34 mouse cellular contexts compared by ENCODE assay signal in the genomic region with DNA sequence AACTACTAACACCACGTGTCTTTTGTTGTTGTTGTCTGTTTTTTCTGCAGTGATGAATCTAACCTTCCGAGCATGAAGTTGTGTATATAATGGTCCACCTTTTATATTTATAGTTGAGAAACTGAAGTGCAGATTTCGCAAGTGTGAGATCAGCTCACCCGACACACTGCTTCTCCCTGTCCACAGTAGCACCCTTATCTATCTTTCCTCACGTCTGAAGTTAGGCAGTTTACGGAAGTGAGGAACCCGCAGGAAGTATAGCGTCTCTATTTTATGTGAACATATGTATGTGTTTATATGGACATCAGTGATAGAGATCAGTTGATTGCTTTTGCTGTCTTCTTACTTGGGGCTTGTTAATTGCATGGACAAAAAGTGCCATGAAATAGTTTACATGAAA. TPM values are rescaled to one million over a fixed set of nuclear protein-coding genes. Genes with fewer than 3 reads are reported as not detected.
DNase-seq lines count a peak whose midpoint lies in the region; ATAC-seq lines count a peak whose summit lies in the region.
"Had no signal": no experiment of that assay in that cellular context is flagged by ENCODE, and none has a peak within 500 bp of the region (broad histone marks: within the 10 kb centered on the region; RNA-seq: fewer than 3 reads in every experiment).

No protein-coding gene starts in this region.

- intact Hi-C loops in heart, postnatal 25 days (cut with DNase I): no loop called here
- intact Hi-C loops in heart, postnatal 10 days (cut with DNase I): no loop called here

- H3K4me1 ChIP-seq in heart, embryonic 11.5 days (ENCODE audit: control insufficient read depth, insufficient read depth, low read length): peaks cover 10% of the 10 kb centered on the region
- peaks cover 12% of the 10 kb centered on the region; the same call in 1 of the 2 replicates for H3K4me1 ChIP-seq in heart, embryonic 16.5 days (ENCODE audit: control insufficient read depth, insufficient read depth, low read length)
- no peaks in the 10 kb centered on the region for H3K4me1 ChIP-seq in midbrain, embryonic 11.5 days (ENCODE audit: control insufficient read depth, insufficient read depth, low read length)
- no peaks in the 10 kb centered on the region for H3K4me1 ChIP-seq in midbrain, embryonic 15.5 days
- no peaks in the 10 kb centered on the region for H3K4me1 ChIP-seq in forebrain, embryonic 10.5 days
- H3K4me1 ChIP-seq: embryonic facial prominence, embryonic 13.5 days; hindbrain, embryonic 12.5 days; intestine, embryonic 15.5 days; limb, embryonic 12.5 days; neural tube, embryonic 15.5 days had no signal

- WGBS in heart, embryonic 11.5 days (ENCODE audit: insufficient replicate concordance): 33% methylated on average over 8 of the region's 8 CpGs
- 33% methylated on average over 8 of the region's 8 CpGs for WGBS in heart, embryonic 16.5 days
- WGBS in midbrain, embryonic 11.5 days: 91% methylated on average over 8 of the region's 8 CpGs
- WGBS in midbrain, embryonic 15.5 days: 92% methylated on average over 8 of the region's 8 CpGs
- 92% methylated on average over 8 of the region's 8 CpGs for WGBS in forebrain, embryonic 10.5 days

- no peaks in the 10 kb centered on the region for H3K9me3 ChIP-seq in heart, embryonic 11.5 days (replicated peaks; ENCODE audit: control insufficient read depth, low read length)
- H3K9me3 ChIP-seq in heart, embryonic 16.5 days (replicated peaks; ENCODE audit: control insufficient read depth, low read length): no peaks in the 10 kb centered on the region
- no peaks in the 10 kb centered on the region for H3K9me3 ChIP-seq in midbrain, embryonic 11.5 days (ENCODE audit: control insufficient read depth, low read length)
- no peaks in the 10 kb centered on the region for H3K9me3 ChIP-seq in midbrain, embryonic 15.5 days
- H3K9me3 ChIP-seq in forebrain, embryonic 10.5 days: no peaks in the 10 kb centered on the region
- H3K9me3 ChIP-seq: embryonic facial prominence, embryonic 13.5 days; hindbrain, embryonic 12.5 days; intestine, embryonic 15.5 days; limb, embryonic 12.5 days; neural tube, embryonic 15.5 days had no signal

- no peak overlapping the region for H3K27ac ChIP-seq in heart, embryonic 11.5 days (ENCODE audit: low read depth, low read length)
- no peak overlapping the region for H3K27ac ChIP-seq in heart, embryonic 16.5 days (ENCODE audit: low read length)
- H3K27ac ChIP-seq in midbrain, embryonic 11.5 days (ENCODE audit: low read depth, low read length): no peak overlapping the region
- no peak overlapping the region for H3K27ac ChIP-seq in midbrain, embryonic 15.5 days
- H3K27ac ChIP-seq in forebrain, embryonic 10.5 days: no peak overlapping the region
- H3K27ac ChIP-seq: embryonic facial prominence, embryonic 13.5 days; hindbrain, embryonic 12.5 days; hindbrain, postnatal 0 days; intestine, embryonic 15.5 days; layer of hippocampus, adult 2 months; left cerebral cortex, adult 2 months; limb, embryonic 12.5 days; liver, embryonic 14.5 days; neural tube, embryonic 15.5 days had no signal

- H3K4me3 ChIP-seq in heart, embryonic 11.5 days (ENCODE audit: low read depth, low read length): no peak overlapping the region
- peak overlapping the region; percentile 8; the same call in 1 of the 2 replicates for H3K4me3 ChIP-seq in heart, embryonic 16.5 days (ENCODE audit: low read length)
- H3K4me3 ChIP-seq in midbrain, embryonic 11.5 days (ENCODE audit: low read depth, low read length): no peak overlapping the region
- no peak overlapping the region for H3K4me3 ChIP-seq in midbrain, embryonic 15.5 days
- H3K4me3 ChIP-seq in forebrain, embryonic 10.5 days: no peak overlapping the region
- H3K4me3 ChIP-seq: embryonic facial prominence, embryonic 13.5 days; hindbrain, embryonic 12.5 days; intestine, embryonic 15.5 days; layer of hippocampus, adult 2 months; left cerebral cortex, adult 2 months; limb, embryonic 12.5 days; neural tube, embryonic 15.5 days had no signal

- no peaks in the 10 kb centered on the region for H3K36me3 ChIP-seq in heart, embryonic 11.5 days (ENCODE audit: control insufficient read depth, insufficient read depth, low read length)
- H3K36me3 ChIP-seq in heart, embryonic 16.5 days (ENCODE audit: control insufficient read depth, insufficient read depth): no peaks in the 10 kb centered on the region
- H3K36me3 ChIP-seq in midbrain, embryonic 11.5 days (ENCODE audit: control insufficient read depth, insufficient read depth, low read length): no peaks in the 10 kb centered on the region
- no peaks in the 10 kb centered on the region for H3K36me3 ChIP-seq in midbrain, embryonic 15.5 days (replicated peaks)
- H3K36me3 ChIP-seq in forebrain, embryonic 10.5 days (replicated peaks): no peaks in the 10 kb centered on the region
- H3K36me3 ChIP-seq: embryonic facial prominence, embryonic 13.5 days; hindbrain, embryonic 12.5 days; intestine, embryonic 15.5 days; limb, embryonic 12.5 days; neural tube, embryonic 15.5 days had no signal

- peak overlapping the region; percentile 2; the same call in 1 of the 2 replicates for H3K4me2 ChIP-seq in heart, embryonic 11.5 days
- peak overlapping the region; percentile 49 for H3K4me2 ChIP-seq in heart, embryonic 16.5 days (ENCODE audit: low read depth, low read length)
- H3K4me2 ChIP-seq in midbrain, embryonic 11.5 days: no peak overlapping the region
- H3K4me2 ChIP-seq in midbrain, embryonic 15.5 days: no peak overlapping the region
- H3K4me2 ChIP-seq: embryonic facial prominence, embryonic 13.5 days; hindbrain, embryonic 12.5 days; intestine, embryonic 15.5 days; limb, embryonic 12.5 days; lung, embryonic 14.5 days; neural tube, embryonic 15.5 days had no signal

- no peak overlapping the region for H3K9ac ChIP-seq in heart, embryonic 11.5 days (ENCODE audit: low read depth, low read length)
- no peak overlapping the region for H3K9ac ChIP-seq in heart, embryonic 16.5 days (ENCODE audit: low read length)
- no peak overlapping the region for H3K9ac ChIP-seq in midbrain, embryonic 11.5 days (ENCODE audit: low read length)
- no peak overlapping the region for H3K9ac ChIP-seq in midbrain, embryonic 15.5 days
- H3K9ac ChIP-seq: embryonic facial prominence, embryonic 13.5 days; hindbrain, embryonic 12.5 days; intestine, embryonic 15.5 days; limb, embryonic 12.5 days; liver, embryonic 14.5 days; lung, embryonic 14.5 days; neural tube, embryonic 15.5 days had no signal

- DNase-seq in heart, postnatal 25 days (ENCODE audit: low spot score): no peak
- DNase-seq in heart, postnatal 10 days: no peak
- DNase-seq in midbrain, embryonic 11.5 days (ENCODE audit: low spot score, missing footprints): peak; percentile 19
- no peak for DNase-seq in forebrain, embryonic 10.5 days (ENCODE audit: extremely low spot score, low spot score)
- DNase-seq: adrenal gland, postnatal 25 days; cerebellum, adult 11-12 months; cerebellum, adult 9-11 months; kidney, adult 2 months; kidney, postnatal 36 days; lung, postnatal 36 days; midbrain, embryonic 14.5 days; retina, postnatal 1 day; right cerebral cortex, postnatal 14 days had no signal

- no peaks in the 10 kb centered on the region for H3K27me3 ChIP-seq in heart, embryonic 11.5 days (ENCODE audit: control insufficient read depth, insufficient read depth, low read length)
- H3K27me3 ChIP-seq in heart, embryonic 16.5 days (ENCODE audit: control insufficient read depth, insufficient read depth, low read length): no peaks in the 10 kb centered on the region
- H3K27me3 ChIP-seq in midbrain, embryonic 11.5 days (ENCODE audit: control insufficient read depth, insufficient read depth, low read length): no peaks in the 10 kb centered on the region
- H3K27me3 ChIP-seq in midbrain, embryonic 15.5 days (replicated peaks): no peaks in the 10 kb centered on the region
- no peaks in the 10 kb centered on the region for H3K27me3 ChIP-seq in forebrain, embryonic 10.5 days (ENCODE audit: poor library complexity, severe bottlenecking)
- H3K27me3 ChIP-seq: embryonic facial prominence, embryonic 13.5 days; hindbrain, embryonic 12.5 days; intestine, embryonic 15.5 days; limb, embryonic 12.5 days; neural tube, embryonic 15.5 days had no signal

- ATAC-seq in heart, embryonic 11.5 days (replicated peaks; ENCODE audit: insufficient number of reproducible peaks, low FRiP score, low TSS enrichment): no peak
- ATAC-seq in heart, embryonic 16.5 days (replicated peaks; ENCODE audit: extremely low read depth, insufficient read depth, low FRiP score): no peak
- no peak for ATAC-seq in midbrain, embryonic 11.5 days (ENCODE audit: low FRiP score)
- ATAC-seq in midbrain, embryonic 15.5 days (replicated peaks): no peak
- ATAC-seq: forebrain, embryonic 16.5 days; hindbrain, postnatal 0 days; intestine, embryonic 15.5 days; Patski had no signal

RNA-seq across cellular contexts. Expression of gene Etnppl, which starts 22.2 kb away (rescaled TPM):
- not detected in 2 replicates for polyA plus RNA-seq in heart, embryonic 11.5 days (2014; fragmentation: Nextera tagmentation; extraction: Ambion mirVana)
- total RNA-seq in heart, postnatal 25 days (2021): not detected
- not detected in 2 replicates for polyA plus RNA-seq in heart, embryonic 16.5 days (2015; fragmentation: Nextera tagmentation; extraction: Ambion mirVana)
- total RNA-seq in heart, postnatal 10 days (2021): not detected
- not detected in 2 replicates for polyA plus RNA-seq in midbrain, embryonic 11.5 days (2014; fragmentation: Nextera tagmentation; extraction: Ambion mirVana)
- polyA plus RNA-seq in midbrain, embryonic 15.5 days (2015; fragmentation: Nextera tagmentation; extraction: Ambion mirVana): not detected in 2 replicates
- polyA plus RNA-seq in forebrain, embryonic 10.5 days (2016; fragmentation: Nextera tagmentation; extraction: Ambion mirVana): not detected in 2 replicates
- total RNA-seq: hindbrain, postnatal 0 days; megakaryocyte-erythroid progenitor cell, adult 5-6 weeks; MEL had no signal
- polyA plus RNA-seq: embryonic facial prominence, embryonic 13.5 days; forebrain, embryonic 11.5 days; hindbrain, embryonic 12.5 days; lung, embryonic 14.5 days; midbrain, embryonic 14.5 days; stomach, embryonic 14.5 days; testis, adult 2 months; thymus, postnatal 0 days had no signal

Comparison
In these comparisons a context has a peak if more than half of its experiments do, and no peak if none do; other contexts are left out.
1. H3K4me2 ChIP-seq: peak in heart, embryonic 11.5 days (single experiment) and heart, embryonic 16.5 days (single experiment); none in midbrain, embryonic 11.5 days (single experiment) and midbrain, embryonic 15.5 days (single experiment).